Mouse (Mus musculus) frontal cortex, postnatal 10 days (tissue): ENCODE data around the gene Klra10.
"Not testable (repeated sequence)": the region's sequence is repeated elsewhere in the genome, so short reads cannot be mapped to it uniquely, and the experiment has no call there.

Experiments used
- DNase-seq, 2 experiments: peaks; one replicate each; pipeline ENCODE4 v3.0.0; 2022; ENCODE audit warnings: low spot score in 2 of 2, mixed read lengths in 1 of 2

Klra10 gene

DNA sequence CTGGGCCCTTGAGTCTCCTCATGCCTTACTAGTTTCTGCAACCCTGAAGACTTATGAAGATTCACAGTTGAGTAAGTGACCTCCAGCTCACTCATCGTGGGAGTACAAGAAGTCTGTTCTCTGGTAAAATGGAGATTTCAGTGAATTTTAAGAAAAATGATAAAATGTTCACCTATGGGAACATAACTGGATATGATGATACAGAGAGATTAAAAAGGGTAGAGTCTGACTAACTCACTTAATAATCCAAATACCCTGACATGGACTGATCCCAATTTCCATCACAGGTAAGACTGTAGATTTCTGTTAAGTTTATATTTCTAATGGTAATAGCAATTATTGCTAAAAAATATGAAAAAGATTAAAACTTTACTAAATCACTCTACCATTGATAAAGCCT is at the start of gene Klra10:
TSS of gene Klra10 (minus strand) at position 101 of the 400 bp plus-strand sequence.
- not testable (repeated sequence) for DNase-seq

DNA sequence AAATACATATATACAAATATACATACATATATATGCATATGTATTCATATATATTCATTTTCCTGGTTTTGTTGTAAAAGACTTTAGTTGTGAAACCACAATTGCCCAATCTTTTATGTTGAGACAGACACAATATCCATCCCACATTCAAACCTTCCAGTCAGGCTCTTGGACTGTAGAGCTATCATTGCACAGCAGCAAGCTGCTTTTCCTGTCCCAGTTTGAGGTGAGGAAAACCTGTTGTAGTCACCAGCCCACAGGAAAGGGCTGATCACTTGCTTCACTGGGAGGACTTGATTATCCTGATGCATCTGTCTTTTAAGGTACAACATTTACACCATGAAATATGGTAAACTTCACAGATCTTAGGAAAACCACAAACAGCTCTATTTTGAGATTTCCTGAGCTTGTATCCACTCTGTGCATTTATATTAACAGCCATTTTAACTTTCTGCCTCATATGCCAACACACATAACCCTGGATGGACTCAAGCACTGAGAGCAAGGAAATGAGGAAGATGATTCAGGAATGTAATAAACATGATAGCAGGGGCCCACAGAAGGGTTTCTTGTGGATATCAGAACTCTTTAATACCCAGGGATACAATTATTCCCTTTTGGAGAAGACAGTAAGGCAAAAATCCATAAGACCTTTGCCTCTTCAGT is 6.4 kb upstream of the Klra10 start:
- DNase-seq, result no peak

DNA sequence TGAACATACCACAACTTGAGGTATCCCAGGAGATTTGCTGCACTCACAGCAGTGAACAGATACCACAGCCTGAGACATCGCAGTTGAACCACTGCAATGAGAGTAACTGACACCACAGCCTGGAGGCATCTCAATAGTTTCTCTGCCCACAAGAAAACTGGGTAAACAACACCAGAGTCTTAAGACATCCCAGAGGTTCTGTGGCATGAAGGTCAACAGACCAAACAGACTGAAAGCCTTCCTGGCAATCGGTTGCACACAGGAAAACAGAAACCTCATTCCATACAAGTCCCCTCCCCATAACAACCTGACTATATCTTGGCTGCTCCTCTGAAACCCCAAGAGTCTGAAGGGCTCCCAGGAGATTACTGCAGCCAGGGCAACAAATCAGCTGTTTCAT is 26.4 kb downstream of the Klra10 start:
- DNase-seq, result no peak

DNA sequence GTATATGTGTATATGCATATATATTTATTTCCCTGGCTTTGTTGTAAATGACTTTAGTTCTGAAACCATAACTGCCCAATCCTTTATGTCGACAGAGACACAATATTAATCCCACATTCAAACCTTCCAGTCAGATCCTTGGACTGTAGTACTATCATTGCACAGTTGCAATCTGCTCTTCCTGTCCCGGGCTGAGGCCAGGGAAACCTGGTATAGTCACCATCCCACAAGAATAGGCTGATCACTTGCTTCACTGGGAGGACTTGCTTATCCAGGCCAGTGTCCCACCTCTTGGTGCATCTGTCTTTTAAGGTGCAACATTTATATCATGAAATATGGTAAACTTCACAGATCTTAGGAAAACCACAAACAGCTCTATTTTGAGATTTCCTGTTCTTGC is 44.2 kb downstream of the Klra10 start:
- no peak for DNase-seq

DNA sequence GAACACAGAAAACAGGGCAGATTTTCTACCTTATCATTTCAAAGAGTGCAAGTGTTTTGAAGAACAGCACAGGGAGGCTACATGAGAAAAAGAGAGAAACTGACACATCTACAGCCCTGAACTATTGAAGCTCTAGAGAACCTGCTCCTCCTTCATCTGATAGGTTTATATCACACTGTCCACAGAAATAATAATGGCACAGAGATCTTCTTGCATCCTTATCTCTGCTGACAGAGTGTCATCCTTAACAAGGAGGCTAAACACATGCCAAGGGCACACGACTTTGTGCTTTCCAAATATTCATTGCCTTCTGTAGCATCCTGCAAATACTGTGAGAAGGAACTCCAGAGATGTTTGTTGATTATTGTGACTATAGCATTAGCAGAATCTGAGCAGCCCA is 45.1 kb downstream of the Klra10 start:
- no peak for DNase-seq

DNA sequence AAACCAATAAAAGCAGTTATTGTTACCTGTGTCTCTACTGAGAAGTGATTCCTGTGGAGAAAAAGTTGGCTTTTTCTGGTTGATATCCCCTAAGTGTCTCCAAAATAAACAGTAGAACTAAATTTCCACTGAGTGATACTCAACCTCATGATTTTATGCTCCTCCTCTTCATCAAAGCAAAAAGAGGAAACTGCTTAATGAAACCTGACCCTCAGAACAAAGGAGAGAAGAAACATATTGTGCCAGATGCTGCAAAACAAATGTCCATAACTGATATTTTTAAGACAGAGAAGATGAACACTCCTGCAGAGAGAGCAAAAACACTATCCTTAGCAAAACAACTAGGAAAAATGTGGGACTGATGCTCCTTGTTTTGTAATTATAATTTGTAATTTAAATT is 48.5 kb downstream of the Klra10 start, which contains the start of gene Klra7:
TSS of gene Klra7 (minus strand) at position 101 of the 400 bp plus-strand sequence.
- DNase-seq, result no peak
